Mouse (Mus musculus): ENCODE results near the gene Gm20390.

Gene Gm20390

GRCm38 (mm10) chr11:93968005-93968847 lies at the start of gene Gm20390, which contains the start of gene Nme1:
TSS of gene Gm20390 (minus strand) at chr11:93968293.
TSS of gene Nme1 (minus strand) at chr11:93968521.
- peak; percentile 91 to 97 for DNase-seq (ENCODE audit: low read depth in 1 of 2, low spot score in 2 of 2)

GRCm38 (mm10) chr11:94003346-94003745 lies 35.3 kb upstream of the Gm20390 start:
- DNase-seq (ENCODE audit: low read depth in 1 of 2, low spot score in 2 of 2), result no peak

GRCm38 (mm10) chr11:93999276-93999675 lies 31.2 kb upstream of the Gm20390 start:
- no peak for DNase-seq (ENCODE audit: low read depth in 1 of 2, low spot score in 2 of 2)

- peak in 1 of 2 experiments; percentile 4 for DNase-seq (ENCODE audit: low read depth in 1 of 2, low spot score in 2 of 2)
Observed at GRCm38 (mm10) chr11:93997141-93997775, 29.2 kb upstream of the Gm20390 start.

GRCm38 (mm10) chr11:93996306-93997140 lies 28.4 kb upstream of the Gm20390 start:
- DNase-seq (ENCODE audit: low read depth in 1 of 2, low spot score in 2 of 2), result peak; percentile 56 to 69

- peak; percentile 88 to 92 for DNase-seq (ENCODE audit: low read depth in 1 of 2, low spot score in 2 of 2)
Observed at GRCm38 (mm10) chr11:93995720-93996305, 27.7 kb upstream of the Gm20390 start, which contains the start of gene Spag9. TSS of gene Spag9 (plus strand) at chr11:93996091.

- peak; percentile 85 for DNase-seq (ENCODE audit: low read depth in 1 of 2, low spot score in 2 of 2)
Observed at GRCm38 (mm10) chr11:93995111-93995719, 27.1 kb upstream of the Gm20390 start.

GRCm38 (mm10) chr11:93994531-93994930 lies 26.4 kb upstream of the Gm20390 start:
- DNase-seq (ENCODE audit: low read depth in 1 of 2, low spot score in 2 of 2), result peak in 1 of 2 experiments; percentile 4

- DNase-seq (ENCODE audit: low read depth in 1 of 2, low spot score in 2 of 2), result no peak
Observed at GRCm38 (mm10) chr11:93988328-93989062, 20.4 kb upstream of the Gm20390 start.

GRCm38 (mm10) chr11:93987625-93988327 lies 19.7 kb upstream of the Gm20390 start:
- DNase-seq (ENCODE audit: low read depth in 1 of 2, low spot score in 2 of 2), result peak in 1 of 2 experiments; percentile 19

- no peak for DNase-seq (ENCODE audit: low read depth in 1 of 2, low spot score in 2 of 2)
Observed at GRCm38 (mm10) chr11:93987026-93987425, 18.9 kb upstream of the Gm20390 start.

- no peak for DNase-seq (ENCODE audit: low read depth in 1 of 2, low spot score in 2 of 2)
Observed at GRCm38 (mm10) chr11:93986298-93986697, 18.2 kb upstream of the Gm20390 start.

- no peak for DNase-seq (ENCODE audit: low read depth in 1 of 2, low spot score in 2 of 2)
Observed at GRCm38 (mm10) chr11:93985265-93985664, 17.2 kb upstream of the Gm20390 start.

- peak in 1 of 2 experiments; percentile 7 for DNase-seq (ENCODE audit: low read depth in 1 of 2, low spot score in 2 of 2)
Observed at GRCm38 (mm10) chr11:93984619-93985018, 16.5 kb upstream of the Gm20390 start.

GRCm38 (mm10) chr11:93979502-93980049 lies 11.5 kb upstream of the Gm20390 start:
- DNase-seq (ENCODE audit: low read depth in 1 of 2, low spot score in 2 of 2), result no peak

- DNase-seq (ENCODE audit: low read depth in 1 of 2, low spot score in 2 of 2), result no peak
Observed at GRCm38 (mm10) chr11:93972951-93973350, 4.9 kb upstream of the Gm20390 start.

GRCm38 (mm10) chr11:93969799-93970198 lies 1.7 kb upstream of the Gm20390 start:
- no peak for DNase-seq (ENCODE audit: low read depth in 1 of 2, low spot score in 2 of 2)

- no peak for DNase-seq (ENCODE audit: low read depth in 1 of 2, low spot score in 2 of 2)
Observed at GRCm38 (mm10) chr11:93969171-93969570, 1.1 kb upstream of the Gm20390 start.

GRCm38 (mm10) chr11:93968848-93969128 lies 695 bp upstream of the Gm20390 start:
- no peak for DNase-seq (ENCODE audit: low read depth in 1 of 2, low spot score in 2 of 2)

All from monocyte, adult 2 months (primary cell).